Mouse (Mus musculus): Measurements from ENCODE around the gene 6030408B16Rik.
A peak's percentile ranks its signal among the peaks of the same experiment; 100 is the strongest.

Gene 6030408B16Rik

GRCm38 (mm10) chr15:101267053-101268032 lies 25.7 kb upstream of the 6030408B16Rik start:
- DNase-seq (ENCODE audit: low read depth) = peak; percentile 50

GRCm38 (mm10) chr15:101270101-101270820 lies 22.8 kb upstream of the 6030408B16Rik start:
- DNase-seq (ENCODE audit: low read depth) = no peak

DNA sequence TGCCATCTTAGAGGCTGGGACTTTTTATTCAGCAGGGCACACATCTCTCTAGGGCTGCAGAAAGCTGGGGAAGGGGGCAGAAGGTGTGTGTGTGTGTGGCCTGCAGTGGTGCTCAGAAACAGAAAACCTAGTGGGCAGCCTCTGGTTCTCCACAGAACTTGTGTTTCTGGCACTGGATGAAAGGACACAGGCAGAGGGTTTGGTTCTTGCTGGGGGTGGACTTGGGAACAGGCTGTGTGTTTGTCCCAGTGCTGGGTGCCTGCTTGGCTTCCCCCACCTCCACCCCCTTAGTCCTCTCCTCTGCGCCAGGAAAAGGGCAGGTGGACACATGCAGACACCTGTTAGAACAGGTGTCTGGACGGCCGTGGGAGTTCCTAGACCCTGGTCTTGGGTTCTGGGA lies 21.9 kb upstream of the 6030408B16Rik start:
- no peak for DNase-seq (ENCODE audit: low read depth)

DNA sequence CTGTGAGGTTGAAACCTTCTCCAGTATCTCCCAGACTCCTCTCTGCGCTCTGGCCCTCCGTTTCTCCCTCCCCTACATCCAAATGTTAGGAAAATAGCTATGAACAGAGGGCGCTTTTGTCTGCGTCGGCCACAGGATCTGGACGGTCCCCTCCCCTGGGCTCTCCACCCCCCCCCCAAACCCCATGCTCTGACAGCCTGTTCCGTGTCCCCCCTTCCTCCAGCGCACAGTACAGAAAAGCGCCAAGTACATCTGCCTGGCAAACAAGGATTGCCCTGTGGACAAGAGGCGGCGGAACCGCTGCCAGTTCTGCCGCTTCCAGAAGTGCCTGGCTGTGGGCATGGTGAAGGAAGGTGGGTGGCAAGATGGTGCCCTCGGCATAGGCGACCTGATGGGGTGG lies 21.5 kb upstream of the 6030408B16Rik start:
- no peak for DNase-seq (ENCODE audit: low read depth)

DNA sequence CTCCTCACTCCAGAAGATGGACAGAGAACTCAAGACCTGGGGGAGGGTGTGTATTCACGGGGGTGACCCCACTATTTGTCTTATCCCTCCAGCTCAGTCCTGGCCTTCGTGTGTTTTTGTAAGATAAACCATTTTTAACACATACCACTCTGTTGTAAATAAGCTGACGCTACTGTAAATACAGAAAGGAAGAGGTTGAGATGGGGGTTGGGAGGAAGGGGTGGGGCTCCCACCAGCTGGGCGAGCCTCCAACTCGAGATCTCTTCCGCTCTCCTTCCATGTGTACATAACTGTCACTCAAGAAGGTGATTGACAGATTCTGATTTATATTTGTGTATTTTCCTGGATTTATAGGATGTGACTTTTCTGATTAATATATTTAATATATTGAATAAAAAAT lies 18.6 kb upstream of the 6030408B16Rik start:
- DNase-seq (ENCODE audit: low read depth) = no peak

- DNase-seq (ENCODE audit: low read depth) = no peak
These were observed 15.6 kb upstream of the 6030408B16Rik start for GRCm38 (mm10) chr15:101277351-101277899.

DNA sequence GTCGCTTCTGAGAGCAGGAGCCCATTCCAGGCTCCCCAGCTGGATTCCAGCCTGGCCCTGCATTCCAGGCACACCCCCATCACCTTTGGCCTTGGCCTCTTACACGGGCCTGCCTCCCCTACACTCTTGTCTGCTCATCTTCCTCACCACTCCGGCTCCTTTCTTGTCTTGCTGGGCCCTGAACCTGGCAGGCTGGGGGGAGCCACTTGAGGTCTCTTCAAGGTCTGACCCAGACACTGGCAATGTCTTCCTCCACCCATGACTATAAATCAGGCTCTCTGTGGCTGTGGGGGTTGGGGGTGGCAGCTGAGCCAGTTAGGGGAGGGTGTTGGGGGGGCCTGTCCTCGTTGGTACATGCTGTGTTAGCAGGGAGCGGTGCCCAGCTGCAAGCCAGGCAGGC lies 14.4 kb upstream of the 6030408B16Rik start:
- DNase-seq (ENCODE audit: low read depth) = no peak

- DNase-seq (ENCODE audit: low read depth) = no peak
These were observed 13.5 kb upstream of the 6030408B16Rik start for GRCm38 (mm10) chr15:101279430-101279999.

DNA sequence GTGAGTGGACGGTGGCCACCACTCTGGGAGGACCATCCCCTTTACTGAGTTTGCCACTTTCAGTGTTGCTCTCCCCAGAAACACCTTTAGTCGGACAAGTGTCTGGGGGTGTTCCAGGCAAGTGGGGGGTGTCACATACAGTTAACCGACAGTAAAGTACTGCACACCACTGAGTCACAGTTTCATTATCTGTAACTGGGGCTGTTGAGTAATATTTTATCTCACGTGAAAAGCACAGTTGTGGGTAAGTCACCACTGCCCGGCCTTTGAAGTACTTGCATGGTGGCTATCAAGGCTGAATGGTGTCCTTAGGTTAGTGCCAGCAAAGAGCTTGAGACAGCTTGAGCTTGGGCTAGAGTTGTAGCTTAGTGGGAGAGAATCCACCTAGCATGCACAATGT lies 10.5 kb upstream of the 6030408B16Rik start:
- DNase-seq (ENCODE audit: low read depth) = peak; percentile 55

- peak; percentile 80 for DNase-seq (ENCODE audit: low read depth)
These were observed 9.7 kb upstream of the 6030408B16Rik start for GRCm38 (mm10) chr15:101283183-101283910.

DNA sequence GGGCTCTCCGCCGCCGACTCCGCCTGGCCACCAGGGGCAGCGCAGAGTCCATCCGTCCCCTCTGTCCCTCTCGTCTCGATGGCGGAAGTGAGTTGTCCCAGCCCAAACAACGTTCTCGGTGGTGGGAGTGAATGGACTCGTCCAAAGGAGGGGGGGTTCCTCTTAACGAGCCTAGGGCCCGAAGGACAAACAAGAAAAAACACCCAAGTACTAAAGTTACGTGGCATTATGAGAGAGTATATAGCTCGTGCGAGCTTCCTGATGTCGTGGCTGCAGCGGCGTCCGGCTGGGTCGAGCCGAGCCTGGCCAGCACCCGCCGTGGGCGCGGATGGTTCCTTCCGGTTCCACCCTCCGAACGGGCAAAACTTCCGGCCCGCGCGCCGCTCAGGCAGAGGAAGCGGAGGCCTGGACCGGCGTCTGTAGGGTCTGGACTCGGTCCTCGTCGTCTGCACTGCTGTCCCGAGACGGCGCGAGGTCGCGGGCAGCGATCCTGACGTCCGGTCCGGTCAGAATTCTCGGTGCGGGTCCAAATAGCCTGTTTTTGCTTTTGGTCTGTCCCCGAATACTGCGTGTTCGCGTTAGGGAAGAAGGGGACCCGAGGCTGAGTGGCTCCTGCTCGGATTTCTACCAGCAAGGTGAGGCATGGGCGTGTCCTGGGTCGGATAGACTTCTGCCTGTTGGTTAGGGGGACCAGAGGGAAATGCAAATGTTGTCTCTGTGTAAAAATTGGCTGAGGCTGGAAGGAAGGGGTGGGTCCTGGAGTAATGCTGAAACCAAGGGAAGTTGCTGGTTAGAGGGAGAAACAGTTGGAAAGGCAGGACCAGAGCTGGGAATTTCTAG lies 8.9 kb upstream of the 6030408B16Rik start, which contains the start of gene Atg101:
TSS of gene Atg101 (plus strand) at position 362 of the 840 bp plus-strand sequence.
- DNase-seq (ENCODE audit: low read depth) = peak; percentile 95

- DNase-seq (ENCODE audit: low read depth) = peak; percentile 59
These were observed 6.8 kb upstream of the 6030408B16Rik start for GRCm38 (mm10) chr15:101286129-101286770.

DNA sequence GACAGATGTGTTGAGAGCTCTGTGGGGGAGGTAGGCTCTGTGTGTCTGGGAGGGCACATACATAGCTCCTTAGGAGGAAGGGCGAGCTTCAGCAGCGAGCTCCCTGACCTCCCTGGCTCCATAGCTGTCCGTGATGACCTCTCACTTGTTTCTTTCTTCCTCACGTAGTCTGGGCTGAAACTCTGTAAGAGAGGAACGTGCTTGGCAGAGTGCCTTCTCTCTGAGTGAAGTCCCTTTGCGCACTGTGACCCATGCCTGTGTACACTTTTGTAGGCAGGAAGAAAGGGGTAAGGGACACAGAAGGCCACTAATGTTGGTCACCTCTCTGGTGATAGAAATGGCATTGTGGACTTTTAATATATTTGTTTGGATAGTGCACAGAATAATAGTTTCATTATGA lies 5.7 kb upstream of the 6030408B16Rik start:
- no peak for DNase-seq (ENCODE audit: low read depth)

DNA sequence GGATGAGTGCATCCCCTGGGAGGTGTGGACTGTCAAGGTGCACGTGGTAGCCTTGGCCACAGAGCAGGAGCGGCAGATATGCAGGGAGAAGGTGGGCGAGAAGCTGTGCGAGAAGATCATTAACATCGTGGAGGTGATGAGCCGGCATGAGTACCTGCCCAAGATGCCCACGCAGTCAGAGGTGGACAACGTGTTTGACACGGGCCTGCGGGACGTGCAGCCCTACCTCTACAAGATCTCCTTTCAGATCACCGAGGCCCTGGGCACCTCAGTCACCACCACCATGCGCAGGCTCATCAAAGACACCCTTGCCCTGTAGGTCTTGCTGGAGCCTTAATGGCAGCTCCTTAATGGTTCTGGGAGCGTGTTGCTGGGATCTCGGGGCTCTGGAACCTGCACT lies 2.7 kb upstream of the 6030408B16Rik start:
- DNase-seq (ENCODE audit: low read depth) = no peak

GRCm38 (mm10) chr15:101292012-101292411 lies 1.0 kb upstream of the 6030408B16Rik start:
- DNase-seq (ENCODE audit: low read depth) = no peak

- no peak for DNase-seq (ENCODE audit: low read depth)
These were observed 1.2 kb downstream of the 6030408B16Rik start for GRCm38 (mm10) chr15:101294028-101294894.

DNA sequence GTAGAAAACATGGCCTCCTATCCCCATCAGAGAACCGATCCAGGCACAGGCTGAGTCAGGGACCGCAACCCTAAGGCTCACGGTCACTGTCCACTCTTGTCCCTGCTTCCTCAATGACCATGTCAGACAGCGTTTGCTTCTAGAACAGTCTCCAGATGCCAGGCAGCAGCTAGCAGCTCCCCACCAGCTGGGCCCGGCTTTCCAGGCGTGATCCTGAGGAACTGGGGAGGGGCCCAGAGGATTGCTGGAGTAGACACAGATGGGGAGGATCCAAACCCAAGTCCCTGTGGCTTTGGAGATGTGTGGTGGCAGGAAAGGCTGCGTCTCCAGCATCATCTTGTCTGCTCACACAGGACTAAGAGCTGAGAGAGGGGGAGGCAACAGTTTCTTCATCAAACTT lies 2.1 kb downstream of the 6030408B16Rik start:
- no peak for DNase-seq (ENCODE audit: low read depth)

DNA sequence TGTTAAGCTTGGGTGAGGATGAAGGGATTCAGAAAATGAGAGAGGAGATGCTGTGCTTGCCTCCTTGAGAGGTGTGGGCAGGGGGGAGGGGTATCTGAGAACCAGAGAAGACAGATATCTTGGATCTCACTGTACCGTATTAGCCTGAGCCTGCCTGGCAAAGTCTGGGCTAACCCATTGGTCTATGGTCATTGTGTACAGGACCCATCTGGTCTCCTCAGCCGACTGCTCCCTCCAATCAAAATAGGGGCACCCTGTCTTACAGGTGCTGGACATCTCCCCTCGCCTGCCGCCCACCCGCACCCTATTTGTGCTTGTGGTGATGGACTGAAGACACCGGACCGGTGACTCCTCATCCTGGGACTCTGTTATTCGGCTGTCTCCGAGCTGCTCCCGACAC lies 2.6 kb downstream of the 6030408B16Rik start:
- DNase-seq (ENCODE audit: low read depth) = no peak

- no peak for DNase-seq (ENCODE audit: low read depth)
These were observed 3.1 kb downstream of the 6030408B16Rik start for GRCm38 (mm10) chr15:101296091-101296490.
